Mouse (Mus musculus): ENCODE data around the gene Gm20388.
A peak's percentile ranks its signal among the peaks of the same experiment; 100 is the strongest.

- peak; percentile 42; the same call in 1 of the 2 replicates for TF ChIP-seq CTCF (IDR thresholded peaks at IDR 0.05; ENCODE audit: low read depth)
- TF ChIP-seq EP300 (IDR thresholded peaks at IDR 0.05; ENCODE audit: low read depth): no peak
Measured at GRCm38 (mm10) chr8:120506562-120506961, 595.9 kb downstream of the Gm20388 start.
